Mouse (Mus musculus) forebrain, embryonic 14.5 days (tissue): ENCODE measurements around the gene Aff1. TPM values are rescaled to one million over a fixed set of nuclear protein-coding genes. Genes with fewer than 3 reads are reported as not detected.

ENCODE experiments used
- polyA plus RNA-seq: library from polyadenylated mRNA; unstranded; fragments of >200 nt; fragmentation: Nextera tagmentation; extraction: Ambion mirVana; gene quantifications from 2 replicates; pipeline ENCODE4 v1.2.1, GENCODE M21; 2014

Aff1 gene
- polyA plus RNA-seq, 1 experiment from 2014 or later = 1.5 TPM

Other genes starting within 250 kb of the Aff1 start
- 0.08 TPM in 1 of 2 replicates, not detected in the other for gene Slc10a6, start 63.0 kb upstream of the Aff1 start, polyA plus RNA-seq
- gene 1700016H13Rik, start 36.4 kb upstream of the Aff1 start, polyA plus RNA-seq = 0.38 and 0.68 TPM in 2 replicates
- gene Klhl8, start 218.9 kb downstream of the Aff1 start, polyA plus RNA-seq = 41.1 and 46.5 TPM in 2 replicates